Mouse (Mus musculus) left cerebral cortex, postnatal 25 days (tissue): ENCODE measurements around the gene Pum1. TPM values are rescaled to one million over a fixed set of nuclear protein-coding genes. Genes with fewer than 3 reads are reported as not detected.

Experiments used
- DNase-seq, 2 experiments: peaks; one replicate each; pipeline ENCODE4 v3.0.0; 2022; ENCODE audit warnings: low spot score in 2 of 2, mixed read lengths in 1 of 2
- intact Hi-C: fragments of 180-260 bp; cut with DNase I; formaldehyde crosslinking; loops from one replicate; pipeline ENCODE4 v1.15.1; 2025
- total RNA-seq, 2 experiments: library from RNA; stranded (reverse); gene quantifications; 2 replicates each; pipeline ENCODE4 v1.2.3; 2021

The Pum1 gene
- total RNA-seq, 2 experiments from 2014 or later: 112 to 114 TPM

DNA sequence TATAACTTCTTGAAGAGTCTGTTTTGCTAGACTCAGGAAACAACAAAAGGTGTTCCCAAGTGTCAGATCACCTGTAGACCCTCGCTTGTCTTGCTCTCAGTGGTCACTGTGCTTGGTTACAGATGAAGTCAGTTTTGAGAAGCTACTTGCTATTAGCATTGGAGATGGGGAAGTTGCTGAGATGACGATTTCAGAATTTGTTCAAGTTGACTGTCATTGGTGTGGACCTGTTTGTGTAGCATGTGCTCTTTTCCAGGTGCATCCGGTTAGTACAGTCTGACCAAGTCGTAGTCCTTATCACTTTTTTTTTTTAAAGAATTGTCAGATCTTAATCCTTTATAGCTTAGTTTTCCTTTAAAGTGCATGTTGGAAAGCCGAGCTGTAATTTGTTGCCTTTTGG lies 50.3 kb downstream of the Pum1 start:
- intact Hi-C loops: no loop called here
- DNase-seq: no peak

DNA sequence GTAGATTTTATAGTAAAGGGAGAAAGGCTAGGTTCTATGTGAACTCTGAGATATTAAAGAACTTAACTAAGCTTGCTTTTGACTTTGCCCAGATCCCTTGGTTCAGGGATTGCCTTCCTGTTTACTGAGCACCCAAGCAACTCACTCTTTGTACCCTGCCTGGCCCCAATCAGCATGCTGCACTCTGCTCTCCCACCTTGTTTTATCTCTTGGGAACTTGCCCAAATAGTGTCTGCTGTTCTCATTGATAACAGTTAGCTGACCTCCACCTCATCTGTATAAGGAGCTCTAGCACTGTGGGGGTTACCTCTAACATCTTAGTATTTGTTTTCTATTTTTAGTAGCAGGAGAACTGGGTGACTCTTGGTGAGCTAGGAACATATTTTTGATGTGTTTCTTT lies 52.0 kb downstream of the Pum1 start:
- intact Hi-C loops: no loop called here

DNA sequence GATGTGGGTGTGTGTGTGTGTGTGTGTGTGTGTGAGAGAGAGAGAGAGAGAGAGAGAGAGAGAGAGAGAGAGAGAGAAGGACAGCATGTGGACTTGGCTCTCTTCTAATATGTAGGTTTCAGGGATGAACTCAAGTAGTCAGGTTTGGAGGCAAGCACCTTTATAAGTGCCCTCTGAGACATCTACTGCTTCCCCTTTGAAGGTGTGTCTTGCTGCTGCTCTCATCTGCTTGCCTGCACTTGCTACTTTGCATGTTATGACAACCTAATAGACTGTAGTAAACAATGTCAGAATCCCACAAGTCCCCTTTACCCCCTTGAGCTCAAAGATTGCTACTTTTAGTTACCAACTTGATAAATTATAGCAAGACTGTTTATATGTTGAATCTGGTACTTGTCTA lies 52.5 kb downstream of the Pum1 start:
- no peak for DNase-seq
- intact Hi-C loops: no loop called here

More for the DNA sequence above, 52.0 kb downstream of the Pum1 start:
- DNase-seq: no peak

DNA sequence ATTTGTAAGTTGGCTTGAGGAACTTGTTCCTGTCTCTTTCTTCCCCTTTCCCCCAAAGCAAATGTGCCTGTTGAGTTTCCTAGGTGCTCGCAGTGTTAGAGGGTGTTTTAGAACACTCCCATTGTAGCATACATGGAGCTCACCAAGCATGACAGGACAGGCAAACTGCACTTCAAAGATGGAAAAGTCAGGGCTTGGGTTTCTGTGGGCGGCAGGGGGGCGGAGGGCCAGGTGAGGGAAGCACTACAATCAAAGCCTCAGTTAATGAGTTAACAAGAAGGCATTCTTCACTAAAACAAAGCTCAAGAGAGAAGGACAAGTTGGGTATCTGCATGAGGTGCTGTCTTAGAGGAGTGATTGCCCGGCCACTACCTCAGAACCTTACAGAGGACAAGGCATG lies 56.2 kb downstream of the Pum1 start:
- intact Hi-C loops: no loop called here
- no peak for DNase-seq

DNA sequence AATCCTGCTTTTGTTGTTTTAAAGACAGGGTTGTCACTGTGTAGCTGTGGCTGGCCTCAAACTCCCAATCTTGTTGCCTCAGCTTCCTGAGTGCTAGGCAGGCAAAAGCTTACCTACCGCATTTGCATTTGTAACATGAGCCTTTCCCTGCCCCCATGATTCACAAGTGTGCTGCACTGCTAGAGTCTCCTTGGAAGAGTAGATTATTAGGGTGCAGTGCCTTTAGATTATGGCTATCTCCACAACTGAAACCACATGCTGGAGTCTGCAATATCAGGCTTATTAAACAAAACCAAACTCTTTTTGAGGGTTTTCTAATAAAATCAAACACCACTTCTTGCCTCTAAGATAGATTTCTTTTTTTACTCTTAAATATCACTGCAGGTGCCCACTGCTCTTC lies 59.5 kb downstream of the Pum1 start:
- intact Hi-C loops: no loop called here
- no peak for DNase-seq

DNA sequence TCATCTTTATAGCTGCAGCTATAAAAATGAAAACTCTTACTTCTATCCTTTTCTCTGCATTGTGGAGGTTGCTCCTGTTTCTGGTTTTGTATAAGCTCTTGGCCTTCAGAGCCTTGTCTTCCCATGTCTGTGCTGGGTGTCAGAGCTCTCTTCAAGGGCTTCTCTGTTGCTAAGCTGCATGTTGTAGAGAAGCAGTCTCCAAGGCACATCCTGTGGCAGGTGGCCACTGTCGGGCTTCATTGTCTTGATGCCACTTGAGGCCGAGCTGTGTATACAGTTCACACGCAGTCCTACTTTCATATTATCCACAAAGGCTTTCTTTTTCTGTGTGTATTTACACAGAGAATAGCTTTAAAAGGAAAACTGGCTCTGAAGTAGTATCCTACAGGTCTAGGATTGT lies 63.0 kb downstream of the Pum1 start:
- no peak for DNase-seq
- intact Hi-C loops: no loop called here

DNA sequence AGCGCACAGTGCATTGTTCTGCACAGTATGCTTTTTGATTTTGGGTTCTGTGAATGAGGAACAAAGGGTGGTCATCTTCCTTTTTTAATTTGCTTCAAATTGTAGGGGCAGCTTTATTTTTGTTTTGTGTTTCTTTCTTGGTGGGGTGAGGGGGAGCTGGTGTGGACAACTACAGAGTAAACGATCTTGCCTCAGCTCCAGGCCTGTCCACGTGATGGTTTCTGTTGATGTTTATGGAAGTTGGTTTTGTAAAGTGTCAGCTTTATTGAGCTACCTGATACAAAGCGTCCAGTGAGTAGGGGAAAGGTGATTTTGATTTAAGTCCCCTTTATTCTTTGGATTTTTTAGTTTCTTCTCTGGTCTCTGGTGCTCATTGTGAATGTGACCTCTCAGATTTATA lies 72.8 kb downstream of the Pum1 start:
- DNase-seq: no peak
- intact Hi-C loops: loop anchor here (5.0 kb wide), 1 partner anchor 69 kb away; no protein-coding TSS in a partner anchor

DNA sequence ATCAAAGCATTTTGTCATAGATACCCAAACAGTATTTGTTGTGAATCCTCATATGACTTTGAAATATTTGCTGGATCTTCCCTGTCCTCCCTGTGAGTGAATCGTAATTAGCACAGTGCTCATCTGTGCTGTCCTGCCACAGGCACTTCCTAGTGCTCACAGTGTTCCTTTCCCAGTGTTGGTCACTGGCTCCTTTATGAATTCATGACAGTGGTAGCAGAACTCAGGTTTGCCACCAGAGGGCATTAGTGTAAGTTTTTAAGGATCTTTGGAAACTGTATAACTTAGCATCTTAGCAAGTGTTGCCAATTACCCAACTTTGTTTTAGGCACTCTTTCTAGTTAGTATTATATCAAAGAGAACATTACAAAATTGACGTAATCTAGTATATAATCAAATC lies 75.4 kb downstream of the Pum1 start:
- DNase-seq: peak; percentile 52 to 81
- intact Hi-C loops: loop anchor here (5.0 kb wide), 1 partner anchor 71 kb away; no protein-coding TSS in a partner anchor

DNA sequence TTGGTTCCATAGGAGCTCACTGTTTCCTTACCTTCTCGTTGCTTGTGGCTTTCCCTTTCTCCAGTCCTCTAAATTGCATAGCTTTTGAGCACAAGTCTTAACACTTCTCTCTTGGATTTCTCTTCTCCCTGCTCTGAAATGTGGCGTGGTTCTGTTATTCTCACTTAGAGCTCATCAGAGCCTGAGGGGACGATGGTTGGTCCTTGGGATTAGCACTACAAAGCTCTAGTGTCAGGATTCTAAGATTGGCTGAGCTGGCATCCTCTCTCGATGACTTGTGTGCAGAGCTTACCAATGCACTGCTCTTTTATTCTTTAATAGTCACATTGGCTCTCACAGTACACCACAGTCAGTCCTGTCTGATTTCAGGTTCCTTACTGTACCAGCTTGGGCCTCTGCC lies 80.9 kb downstream of the Pum1 start:
- intact Hi-C loops: no loop called here
- DNase-seq: no peak

DNA sequence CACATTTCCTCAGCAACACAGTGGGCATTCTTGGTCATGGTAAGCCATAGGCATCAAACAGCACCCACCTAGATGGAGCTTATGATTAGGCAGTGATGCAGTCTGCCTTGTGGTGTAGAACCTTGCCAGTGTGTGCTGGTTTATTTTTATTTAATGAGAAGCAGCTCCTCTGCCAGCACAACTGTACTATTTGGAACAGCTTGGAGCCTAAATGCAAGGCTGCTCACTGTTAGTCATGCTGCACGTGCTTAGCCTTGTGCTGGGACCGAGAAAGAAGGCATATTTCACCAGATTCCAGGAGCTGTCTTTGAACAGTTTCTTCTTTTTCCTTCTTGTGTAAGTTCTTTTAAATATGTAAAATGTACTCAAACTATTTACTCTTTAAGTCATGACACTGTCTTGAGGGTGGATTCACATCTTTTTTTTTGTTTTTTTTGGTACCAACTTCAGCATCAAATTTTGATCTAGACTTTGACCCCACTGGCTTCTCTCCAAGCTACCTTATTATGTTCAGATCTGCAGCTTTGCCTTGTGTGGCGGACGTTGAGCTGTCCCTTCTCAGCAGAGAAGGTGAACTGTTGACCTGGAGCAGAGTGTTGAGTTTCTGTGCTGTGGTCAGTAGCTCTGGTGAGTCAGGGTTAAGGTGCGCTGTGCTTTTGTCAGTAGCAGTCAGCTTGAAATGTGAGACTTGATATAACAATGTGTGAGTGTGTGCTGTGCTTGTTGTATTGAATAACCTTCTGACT lies 82.6 kb downstream of the Pum1 start:
- intact Hi-C loops: no loop called here
- DNase-seq: peak; percentile 88 to 97

DNA sequence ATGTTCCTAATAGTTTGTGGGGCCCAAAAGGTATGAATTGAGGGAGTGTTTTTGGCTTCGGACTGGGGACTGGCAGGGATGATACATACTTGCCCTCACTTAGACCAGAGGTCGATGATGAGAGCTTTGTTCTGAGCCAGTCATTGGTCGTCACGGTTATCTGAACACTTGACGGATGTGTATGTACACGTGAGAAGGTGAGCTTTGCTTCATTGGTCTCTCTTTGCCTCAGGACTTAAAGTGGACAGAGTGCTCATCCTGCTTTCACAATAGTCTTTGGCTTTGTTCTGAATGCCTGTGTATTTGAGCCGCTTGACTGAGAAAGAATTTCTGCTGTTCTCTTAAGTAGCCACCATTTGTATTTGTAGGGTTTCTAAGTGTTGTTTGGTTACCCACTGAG lies 86.4 kb downstream of the Pum1 start:
- intact Hi-C loops: no loop called here
- no peak for DNase-seq

DNA sequence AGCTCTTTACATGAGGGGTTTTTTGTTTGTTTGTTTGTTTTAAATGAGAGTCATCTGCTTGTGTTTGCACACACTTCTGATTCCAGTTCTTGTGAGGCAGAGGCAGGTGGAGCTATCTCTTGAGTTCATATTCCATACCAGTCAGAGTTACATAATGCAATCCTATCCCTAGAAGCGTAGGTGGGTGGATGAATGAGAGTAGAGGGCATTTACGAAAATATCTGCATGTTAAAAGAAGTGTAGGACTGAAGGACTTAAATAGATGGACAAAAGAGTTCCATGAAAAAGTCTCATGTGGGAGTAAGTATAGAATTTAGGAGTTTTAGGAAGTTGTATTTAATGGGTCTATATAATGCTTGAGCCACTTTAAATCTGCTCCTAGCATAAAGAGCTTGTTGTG lies 88.8 kb downstream of the Pum1 start:
- intact Hi-C loops: no loop called here
- DNase-seq: peak in 1 of 2 experiments; percentile 72

DNA sequence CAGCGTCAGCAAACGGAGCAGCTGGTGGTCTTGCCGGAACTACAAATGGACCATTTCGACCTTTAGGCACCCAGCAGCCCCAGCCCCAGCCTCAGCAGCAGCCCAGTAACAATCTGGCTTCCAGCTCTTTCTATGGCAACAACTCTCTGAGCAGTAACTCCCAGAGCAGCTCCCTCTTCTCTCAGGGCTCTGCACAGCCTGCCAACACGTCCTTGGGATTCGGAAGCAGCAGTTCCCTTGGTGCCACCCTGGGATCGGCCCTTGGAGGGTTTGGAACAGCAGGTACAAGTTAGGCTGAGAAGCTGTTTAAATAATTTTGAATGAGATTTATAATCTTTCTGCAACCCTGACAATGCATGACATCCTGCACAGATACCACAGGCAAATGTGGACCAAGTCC lies 89.5 kb downstream of the Pum1 start:
- DNase-seq: no peak
- intact Hi-C loops: no loop called here

DNA sequence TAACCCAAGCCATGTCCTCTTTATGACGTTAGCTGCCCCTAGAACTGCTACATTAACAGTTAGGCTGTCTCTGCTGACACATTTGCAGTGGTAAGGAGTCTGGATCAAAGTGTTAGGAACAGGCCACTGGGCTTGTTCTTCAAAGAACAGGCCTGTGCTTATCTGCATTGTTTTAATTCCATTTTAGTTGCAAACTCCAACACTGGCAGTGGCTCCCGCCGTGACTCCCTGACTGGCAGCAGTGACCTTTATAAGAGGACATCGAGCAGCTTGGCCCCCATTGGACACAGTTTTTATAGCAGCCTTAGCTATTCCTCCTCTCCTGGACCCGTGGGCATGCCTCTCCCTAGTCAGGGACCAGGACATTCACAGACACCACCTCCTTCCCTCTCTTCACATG lies 90.6 kb downstream of the Pum1 start:
- no peak for DNase-seq
- intact Hi-C loops: no loop called here

DNA sequence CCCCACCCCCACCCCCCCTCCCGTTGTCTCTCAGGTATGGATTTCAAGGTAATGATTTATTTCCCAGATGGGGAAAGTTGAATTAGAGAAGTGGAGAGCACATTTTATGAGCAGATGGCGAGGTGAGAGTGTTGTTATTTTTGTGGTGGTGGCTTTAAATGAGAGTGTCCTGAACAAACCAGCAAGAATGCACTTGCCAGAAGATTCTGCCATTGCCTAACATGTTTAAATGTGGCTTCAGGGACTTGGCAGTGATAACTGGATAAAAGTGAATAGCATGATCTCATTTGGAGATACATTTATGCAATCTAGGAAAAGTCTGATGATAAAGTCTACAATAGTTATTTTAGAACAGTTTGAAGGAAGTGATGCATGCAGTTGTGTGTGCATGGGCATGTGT lies 91.7 kb downstream of the Pum1 start:
- peak in 1 of 2 experiments; percentile 64 for DNase-seq
- intact Hi-C loops: no loop called here

DNA sequence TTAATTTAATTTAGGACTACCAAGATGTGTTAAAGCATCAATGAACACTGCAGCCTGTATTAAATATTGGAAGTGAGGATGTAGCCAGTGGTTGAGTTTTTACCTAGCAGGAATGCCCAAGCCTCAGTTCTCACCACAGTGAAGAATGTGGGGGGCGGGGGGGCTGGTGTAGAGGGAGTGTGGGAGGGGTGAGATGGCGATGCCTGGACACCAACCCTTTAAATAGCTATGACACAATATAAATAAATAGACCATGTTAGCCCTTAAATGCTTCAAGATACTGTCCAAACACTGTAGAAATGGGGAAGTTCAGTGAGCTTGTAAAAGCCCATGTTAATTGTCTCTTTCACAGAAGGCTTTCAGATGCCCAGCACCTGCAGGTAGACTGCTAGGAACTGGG lies 96.8 kb downstream of the Pum1 start:
- intact Hi-C loops: no loop called here
- no peak for DNase-seq

DNA sequence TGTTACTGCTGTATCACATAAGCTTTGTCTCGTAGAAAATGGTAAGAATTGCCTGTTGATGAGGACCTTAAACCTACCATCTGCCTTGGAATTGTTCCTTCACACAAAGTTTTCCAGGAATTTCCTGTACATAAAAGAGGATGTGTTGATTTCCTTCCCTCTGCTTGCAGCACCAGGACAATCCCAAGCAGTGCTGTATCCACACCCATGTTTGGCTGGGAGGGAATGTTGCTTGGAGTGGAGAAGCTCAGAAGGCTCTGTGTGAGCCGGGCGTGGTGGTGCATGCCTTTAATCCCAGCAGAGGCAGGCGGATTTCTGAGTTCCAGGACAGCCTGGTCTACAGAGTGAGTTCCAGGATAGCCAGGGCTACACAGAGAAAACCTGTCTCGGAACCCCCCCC lies 98.7 kb downstream of the Pum1 start:
- intact Hi-C loops: no loop called here
- no peak for DNase-seq

DNA sequence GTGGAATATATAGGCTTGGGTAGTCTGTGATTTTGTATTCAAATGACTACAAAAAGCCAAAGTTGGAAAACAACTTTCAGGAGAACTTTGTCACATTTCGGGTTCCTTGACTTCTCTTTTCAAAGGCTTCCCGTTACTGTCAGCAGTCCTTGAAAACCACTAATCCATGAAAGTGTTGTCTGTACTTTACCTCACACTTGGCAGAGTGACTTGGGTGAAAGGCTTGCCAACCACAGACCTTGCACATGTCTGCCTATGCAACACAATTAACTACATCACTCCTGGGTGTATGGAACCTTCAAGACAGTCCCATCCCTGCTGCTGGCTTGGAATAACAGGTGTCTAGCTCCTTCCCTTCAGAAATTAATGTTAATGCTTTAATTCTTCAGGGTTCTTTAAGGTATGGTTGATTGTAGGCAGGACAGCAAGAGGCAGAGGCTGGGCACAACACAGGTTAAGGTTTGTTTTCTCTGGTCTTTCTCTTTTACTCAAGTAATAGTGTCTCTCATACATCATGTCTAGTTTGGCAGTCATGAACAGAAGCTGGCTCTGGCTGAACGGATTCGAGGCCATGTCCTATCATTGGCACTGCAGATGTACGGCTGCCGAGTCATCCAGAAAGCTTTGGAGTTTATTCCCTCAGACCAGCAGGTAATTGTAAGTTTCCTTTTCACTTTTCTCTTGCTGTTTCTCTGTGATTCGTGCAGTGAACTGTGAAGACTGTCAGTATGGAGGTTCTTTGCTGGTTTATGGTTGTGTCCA lies 102.5 kb downstream of the Pum1 start:
- DNase-seq: no peak

DNA sequence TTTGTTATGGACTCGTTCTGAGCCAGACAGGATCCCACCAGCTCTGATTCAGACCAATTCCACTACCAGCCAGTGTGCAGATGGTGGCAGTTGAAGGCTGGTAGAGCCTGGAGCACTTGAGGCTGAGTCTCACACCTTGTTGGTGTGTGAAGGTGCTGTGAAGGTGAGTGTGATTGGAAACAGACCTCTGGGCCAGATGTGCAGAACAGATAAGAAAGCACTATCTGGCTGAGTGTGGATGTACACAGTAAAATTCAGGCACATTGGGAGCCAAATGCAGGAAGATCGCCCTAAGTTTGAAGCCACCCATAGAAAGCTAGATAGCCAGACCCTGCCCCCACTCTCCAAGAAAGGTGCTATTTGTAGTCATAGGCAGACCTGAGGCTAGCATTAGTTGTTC lies 103.3 kb downstream of the Pum1 start:
- no peak for DNase-seq
- intact Hi-C loops: no loop called here

More for the DNA sequence above, 102.5 kb downstream of the Pum1 start:
- intact Hi-C loops: no loop called here

DNA sequence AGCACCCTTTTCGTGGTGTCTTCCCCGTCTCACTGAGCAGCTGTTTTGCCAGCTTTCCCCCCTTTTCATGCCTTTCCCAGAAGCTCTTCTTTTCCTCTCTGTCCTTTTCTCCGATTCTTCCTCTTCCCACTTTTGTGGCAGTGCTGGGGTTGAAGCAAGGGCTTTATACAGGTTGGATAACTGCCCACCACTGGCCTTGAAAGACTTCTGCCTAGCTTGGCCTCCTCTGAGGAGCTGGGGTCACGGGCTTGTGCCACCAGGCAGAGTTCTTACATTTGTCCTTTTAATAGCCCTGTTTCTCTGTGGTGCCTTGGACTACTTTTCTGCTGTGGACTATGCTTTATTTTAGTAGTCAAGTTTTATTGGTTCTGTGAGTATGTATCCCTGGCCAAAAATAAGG lies 103.8 kb downstream of the Pum1 start:
- no peak for DNase-seq
- intact Hi-C loops: no loop called here

DNA sequence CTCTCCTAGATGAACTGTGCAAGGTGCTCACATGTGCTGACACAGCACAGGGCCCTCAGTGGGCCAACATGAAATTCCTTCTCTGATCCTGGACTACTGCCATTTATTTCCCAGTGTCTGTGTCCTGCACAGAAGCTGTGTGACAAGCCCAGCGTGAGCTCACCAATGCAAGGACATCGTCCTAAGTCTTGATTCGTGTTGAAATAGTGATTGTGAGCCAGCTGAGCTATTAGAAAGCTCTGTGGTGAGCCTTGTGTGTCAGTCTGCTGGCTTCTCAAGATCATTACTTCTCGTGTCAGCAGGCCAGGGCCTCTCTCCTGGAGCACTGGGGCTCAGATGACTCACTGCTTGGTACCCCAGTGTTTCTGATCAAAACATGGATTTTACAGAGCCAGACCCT lies 110.8 kb downstream of the Pum1 start:
- intact Hi-C loops: no loop called here

More for the DNA sequence above, 110.8 kb downstream of the Pum1 start:
- DNase-seq: no peak
